ENCODE assay signal across 25 mouse cellular contexts in genomic region chr19:17225570-17226083, GRCm38 (mm10).
DNase-seq lines count a peak whose midpoint lies in the region; ATAC-seq and TF ChIP-seq lines count a peak whose summit lies in the region.
"Had no signal": no experiment of that assay in that cellular context is flagged by ENCODE, and none has a peak within 500 bp of the region (broad histone marks: within the 10 kb centered on the region; RNA-seq: fewer than 3 reads in every experiment).

No protein-coding gene starts in this region.

- H3K27me3 ChIP-seq in limb, embryonic 12.5 days, result no peaks in the 10 kb centered on the region
- no peaks in the 10 kb centered on the region for H3K27me3 ChIP-seq in limb, embryonic 10.5 days (ENCODE audit: low read depth, poor library complexity, severe bottlenecking)
- no peaks in the 10 kb centered on the region for H3K27me3 ChIP-seq in limb, embryonic 14.5 days (ENCODE audit: control insufficient read depth, insufficient read depth, low read length)
- no peaks in the 10 kb centered on the region for H3K27me3 ChIP-seq in hindbrain, embryonic 16.5 days (replicated peaks; ENCODE audit: control insufficient read depth, insufficient read depth, low read length)
- H3K27me3 ChIP-seq: embryonic facial prominence, embryonic 13.5 days; heart, embryonic 13.5 days; hindbrain, embryonic 12.5 days; hindbrain, embryonic 15.5 days; intestine, embryonic 15.5 days had no signal

- WGBS in limb, embryonic 12.5 days, result 72% methylated on average over 5 of the region's 5 CpGs
- WGBS in limb, embryonic 10.5 days, result 83% methylated on average over 5 of the region's 5 CpGs
- WGBS in limb, embryonic 14.5 days, result 66% methylated on average over 5 of the region's 5 CpGs
- 66% methylated on average over 5 of the region's 5 CpGs for WGBS in hindbrain, embryonic 16.5 days

- no peaks in the 10 kb centered on the region for H3K36me3 ChIP-seq in limb, embryonic 12.5 days
- H3K36me3 ChIP-seq in limb, embryonic 10.5 days, result no peaks in the 10 kb centered on the region
- no peaks in the 10 kb centered on the region for H3K36me3 ChIP-seq in limb, embryonic 14.5 days (ENCODE audit: control insufficient read depth, insufficient read depth, low read length)
- no peaks in the 10 kb centered on the region for H3K36me3 ChIP-seq in hindbrain, embryonic 16.5 days (ENCODE audit: control insufficient read depth, insufficient read depth, low read length)
- H3K36me3 ChIP-seq: embryonic facial prominence, embryonic 10.5 days; embryonic facial prominence, embryonic 13.5 days; heart, embryonic 10.5 days; heart, embryonic 13.5 days; hindbrain, embryonic 12.5 days; hindbrain, embryonic 15.5 days; intestine, embryonic 15.5 days had no signal

- peak; percentile 73 for ATAC-seq in limb, embryonic 12.5 days (ENCODE audit: insufficient number of reproducible peaks, insufficient read depth, low FRiP score, low TSS enrichment, low read depth)
- no peak for ATAC-seq in limb, embryonic 14.5 days (ENCODE audit: low FRiP score, low read depth)
- no peak for ATAC-seq in hindbrain, embryonic 16.5 days
- ATAC-seq: forebrain, embryonic 14.5 days; forebrain, postnatal 0 days; intestine, embryonic 15.5 days had no signal

- peak overlapping the region; percentile 58 for H3K27ac ChIP-seq in limb, embryonic 12.5 days
- no peak overlapping the region for H3K27ac ChIP-seq in limb, embryonic 10.5 days
- 0 out of 2 replicates have a peak overlapping the region, but pooled peaks have one; percentile 36 for H3K27ac ChIP-seq in brown adipose tissue, adult 24 weeks (replicated peaks; ENCODE audit: low read depth, low read length)
- H3K27ac ChIP-seq in limb, embryonic 14.5 days (replicated peaks; ENCODE audit: low read depth, low read length), result peak overlapping the region; percentile 65; the same call in 1 of the 2 replicates
- H3K27ac ChIP-seq in hindbrain, embryonic 16.5 days (ENCODE audit: low read depth, low read length), result no peak overlapping the region
- H3K27ac ChIP-seq: embryonic facial prominence, embryonic 10.5 days; embryonic facial prominence, embryonic 13.5 days; gastrocnemius, adult 2 months; heart, adult 2 months; heart, embryonic 10.5 days; heart, embryonic 13.5 days; hindbrain, embryonic 12.5 days; hindbrain, embryonic 15.5 days; intestine, embryonic 15.5 days had no signal

- H3K9ac ChIP-seq in limb, embryonic 12.5 days (replicated peaks), result no peak overlapping the region
- H3K9ac ChIP-seq in limb, embryonic 14.5 days (ENCODE audit: low read depth, low read length, severe bottlenecking), result no peak overlapping the region
- H3K9ac ChIP-seq in hindbrain, embryonic 16.5 days (ENCODE audit: low read depth, low read length), result no peak overlapping the region
- H3K9ac ChIP-seq: embryonic facial prominence, embryonic 13.5 days; forebrain, postnatal 0 days; heart, embryonic 13.5 days; hindbrain, embryonic 12.5 days; hindbrain, embryonic 15.5 days; intestine, embryonic 15.5 days had no signal

- no peak for TF ChIP-seq POLR2A in limb, embryonic 14.5 days (IDR thresholded peaks at IDR 0.05; ENCODE audit: borderline replicate concordance, extremely low read depth, insufficient read depth, insufficient read length)

- peaks cover 8% of the 10 kb centered on the region; the same call in 1 of the 2 replicates for H3K9me3 ChIP-seq in limb, embryonic 12.5 days
- peaks cover 4% of the 10 kb centered on the region; the same call in 1 of the 2 replicates for H3K9me3 ChIP-seq in limb, embryonic 10.5 days (replicated peaks)
- peaks cover 8% of the 10 kb centered on the region; the same call in 1 of the 2 replicates for H3K9me3 ChIP-seq in limb, embryonic 14.5 days (ENCODE audit: control insufficient read depth, low read length)
- no peaks in the 10 kb centered on the region for H3K9me3 ChIP-seq in hindbrain, embryonic 16.5 days (ENCODE audit: control insufficient read depth, low read length)
- H3K9me3 ChIP-seq: embryonic facial prominence, embryonic 10.5 days; embryonic facial prominence, embryonic 13.5 days; heart, embryonic 13.5 days; hindbrain, embryonic 12.5 days; hindbrain, embryonic 15.5 days; intestine, embryonic 15.5 days had no signal

- DNase-seq in limb, embryonic 10.5 days (ENCODE audit: low spot score), result no peak
- no peak for DNase-seq in limb, embryonic 14.5 days (ENCODE audit: low spot score)
- no peak for DNase-seq in layer of hippocampus, adult 9-11 months
- no peak for DNase-seq in gastrocnemius, postnatal 36 days
- DNase-seq: cerebellum, adult 11-12 months; cerebellum, adult 8-10 months; cerebellum, postnatal 10 days; cerebellum, postnatal 36 days; embryo, embryonic 11 days; forebrain, postnatal 0 days; gastrocnemius, postnatal 14 days; heart, postnatal 14 days had no signal

- intact Hi-C loops in gastrocnemius, postnatal 36 days (cut with DNase I), result no loop called here

- no peak overlapping the region for H3K4me2 ChIP-seq in limb, embryonic 12.5 days
- H3K4me2 ChIP-seq in limb, embryonic 14.5 days (replicated peaks; ENCODE audit: low read depth, low read length, severe bottlenecking), result no peak overlapping the region
- H3K4me2 ChIP-seq in hindbrain, embryonic 16.5 days (ENCODE audit: low read length), result no peak overlapping the region
- H3K4me2 ChIP-seq: embryonic facial prominence, embryonic 13.5 days; heart, embryonic 13.5 days; hindbrain, embryonic 12.5 days; hindbrain, embryonic 15.5 days; intestine, embryonic 15.5 days had no signal

- H3K4me3 ChIP-seq in limb, embryonic 12.5 days (replicated peaks), result no peak overlapping the region
- no peak overlapping the region for H3K4me3 ChIP-seq in limb, embryonic 10.5 days
- H3K4me3 ChIP-seq in brown adipose tissue, adult 24 weeks (ENCODE audit: insufficient read depth, low read depth, low read length), result no peak overlapping the region
- no peak overlapping the region for H3K4me3 ChIP-seq in limb, embryonic 14.5 days (replicated peaks; ENCODE audit: low read length)
- H3K4me3 ChIP-seq in hindbrain, embryonic 16.5 days (ENCODE audit: low read length), result no peak overlapping the region
- H3K4me3 ChIP-seq: embryonic facial prominence, embryonic 10.5 days; embryonic facial prominence, embryonic 13.5 days; gastrocnemius, adult 2 months; heart, adult 2 months; heart, embryonic 10.5 days; heart, embryonic 13.5 days; hindbrain, embryonic 12.5 days; hindbrain, embryonic 15.5 days; intestine, embryonic 15.5 days had no signal

- no peaks in the 10 kb centered on the region for H3K4me1 ChIP-seq in limb, embryonic 12.5 days (replicated peaks)
- no peaks in the 10 kb centered on the region for H3K4me1 ChIP-seq in limb, embryonic 10.5 days
- H3K4me1 ChIP-seq in brown adipose tissue, adult 24 weeks (ENCODE audit: control insufficient read depth, insufficient read depth, insufficient read length, low read length), result no peaks in the 10 kb centered on the region
- H3K4me1 ChIP-seq in limb, embryonic 14.5 days (ENCODE audit: control insufficient read depth, insufficient read depth, low read length), result peaks cover 15% of the 10 kb centered on the region; the same call in 1 of the 2 replicates
- no peaks in the 10 kb centered on the region for H3K4me1 ChIP-seq in hindbrain, embryonic 16.5 days (ENCODE audit: control insufficient read depth, insufficient read depth, low read depth, low read length)
- H3K4me1 ChIP-seq: embryonic facial prominence, embryonic 10.5 days; heart, embryonic 10.5 days; hindbrain, embryonic 12.5 days; hindbrain, embryonic 15.5 days; intestine, embryonic 15.5 days had no signal

Comparison
In these comparisons a context has a peak if more than half of its experiments do, and no peak if none do; other contexts are left out.
1. H3K27ac ChIP-seq: peak in limb, embryonic 12.5 days (single experiment), brown adipose tissue, adult 24 weeks (single experiment) and limb, embryonic 14.5 days (single experiment); none in limb, embryonic 10.5 days (single experiment) and hindbrain, embryonic 16.5 days (single experiment).